Mouse (Mus musculus) testis, postnatal 10 days (tissue): ENCODE results near the gene Sorbs1.

Source experiments
- DNase-seq: peaks from one replicate; pipeline ENCODE4 v3.0.0; 2021; ENCODE audit warnings: low spot score

Gene Sorbs1

GRCm38 (mm10) chr19:40512500-40513421, 818 bp downstream of the Sorbs1 start:
- DNase-seq: peak; percentile 56

GRCm38 (mm10) chr19:40511679-40512309, 1.8 kb downstream of the Sorbs1 start:
- no peak for DNase-seq

- no peak for DNase-seq
Measured at GRCm38 (mm10) chr19:40511100-40511439, 2.5 kb downstream of the Sorbs1 start.

GRCm38 (mm10) chr19:40510387-40511099, 3.0 kb downstream of the Sorbs1 start:
- no peak for DNase-seq

- DNase-seq: no peak
Measured at GRCm38 (mm10) chr19:40509274-40509673, 4.3 kb downstream of the Sorbs1 start.

DNA sequence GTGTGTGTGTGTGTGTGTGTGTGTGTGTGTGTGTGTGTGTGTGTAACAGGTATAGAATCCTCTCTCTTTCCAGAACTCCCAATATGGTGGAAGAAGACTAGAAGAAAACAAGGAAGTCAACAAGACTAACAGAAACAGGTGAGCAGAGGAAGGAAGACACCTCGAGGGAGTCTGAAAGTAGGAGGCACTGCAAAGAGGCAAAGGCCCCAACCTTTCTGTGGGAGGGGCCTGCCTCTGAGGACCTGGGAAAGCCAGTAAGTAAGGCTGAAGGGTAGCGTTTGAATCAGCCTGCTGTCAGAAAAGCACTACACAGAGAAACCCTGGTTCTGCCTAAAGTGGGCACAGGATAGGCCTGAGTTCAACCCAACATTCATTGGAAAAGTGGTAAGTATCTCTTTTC, 4.7 kb downstream of the Sorbs1 start:
- no peak for DNase-seq

DNA sequence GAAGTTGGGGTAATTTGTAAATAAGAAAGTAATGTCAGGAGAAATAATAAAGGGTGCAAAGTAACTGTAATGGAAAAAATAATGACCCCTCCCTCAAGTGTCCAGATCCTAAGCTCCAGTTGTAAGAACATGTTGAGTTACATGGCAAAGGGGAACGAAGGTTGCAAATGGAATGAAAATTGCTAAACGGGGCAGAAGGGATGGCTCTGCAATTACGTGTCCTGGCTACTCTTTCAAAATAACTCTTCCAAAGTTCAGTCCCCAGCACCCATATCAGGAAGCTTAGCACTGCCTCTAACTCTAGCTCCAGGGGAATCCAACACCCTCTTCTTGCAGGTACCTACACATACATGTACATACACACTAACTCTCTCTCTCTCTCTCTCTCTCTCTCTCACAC, 6.6 kb downstream of the Sorbs1 start:
- no peak for DNase-seq

DNA sequence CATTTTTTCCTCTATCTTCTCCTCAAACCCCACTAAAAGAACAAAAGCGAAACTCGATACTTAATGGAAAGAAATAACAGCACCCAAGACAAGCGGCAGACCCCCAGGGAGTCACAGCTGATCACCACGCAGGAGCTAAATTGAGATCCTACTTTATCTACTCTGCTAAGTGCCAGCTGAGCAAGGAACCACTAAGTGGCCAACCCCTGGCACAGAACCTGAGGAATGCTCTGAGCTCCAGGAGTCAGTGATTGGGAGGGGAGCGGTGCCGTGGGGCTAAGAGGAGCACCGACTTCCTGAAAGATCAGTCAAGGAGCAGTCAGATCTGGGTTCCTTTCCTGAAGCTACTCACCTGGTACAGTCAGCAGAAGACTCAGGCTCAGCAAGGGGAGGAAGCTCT, 9.2 kb downstream of the Sorbs1 start:
- no peak for DNase-seq

GRCm38 (mm10) chr19:40499940-40500737, 13.4 kb downstream of the Sorbs1 start:
- DNase-seq: no peak

DNA sequence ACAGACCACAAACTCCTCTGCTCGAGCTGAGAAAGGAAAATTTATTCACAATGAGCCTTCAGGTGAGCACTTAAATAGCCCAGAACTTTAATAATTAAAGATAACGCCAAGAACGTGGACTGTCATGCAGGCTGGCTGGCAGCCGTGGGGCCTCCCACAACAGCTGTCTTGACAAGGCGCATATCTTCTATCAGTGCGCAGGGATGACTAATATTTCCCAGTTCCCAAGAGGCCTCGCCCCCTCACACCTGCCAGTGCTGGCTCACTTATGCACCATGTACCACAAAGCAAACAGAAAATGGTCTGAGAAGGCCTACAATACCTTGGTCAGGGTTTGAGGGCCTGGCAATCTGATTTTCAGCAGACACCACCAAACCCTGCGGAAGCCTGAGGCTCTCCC, 14.4 kb downstream of the Sorbs1 start:
- no peak for DNase-seq

DNA sequence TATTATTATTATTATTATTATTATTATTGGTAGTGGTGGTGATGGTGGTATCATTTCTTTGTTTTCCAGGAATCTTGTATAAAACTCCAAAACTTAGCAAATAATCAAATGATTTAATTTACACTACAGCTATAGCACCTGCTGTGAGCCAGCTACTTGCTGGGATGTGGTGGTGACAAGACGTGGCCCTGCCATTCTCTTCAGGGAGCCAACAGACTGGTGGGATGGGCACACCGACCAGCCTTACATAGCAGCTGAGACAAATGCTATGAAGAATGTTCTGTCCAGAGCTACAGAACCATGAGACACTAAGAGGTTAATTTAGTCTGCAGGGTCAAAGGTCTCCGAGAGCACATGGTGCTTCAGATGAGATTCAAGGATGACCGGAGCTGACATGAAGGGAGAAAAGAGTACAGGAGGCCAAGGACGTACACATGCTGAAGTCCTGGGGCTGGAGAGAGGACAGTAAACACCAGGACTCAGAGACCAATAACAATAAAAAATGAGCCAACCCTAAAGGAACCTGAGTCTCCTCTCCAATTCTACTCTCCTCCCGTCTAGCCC, 15.3 kb downstream of the Sorbs1 start:
- no peak for DNase-seq

DNA sequence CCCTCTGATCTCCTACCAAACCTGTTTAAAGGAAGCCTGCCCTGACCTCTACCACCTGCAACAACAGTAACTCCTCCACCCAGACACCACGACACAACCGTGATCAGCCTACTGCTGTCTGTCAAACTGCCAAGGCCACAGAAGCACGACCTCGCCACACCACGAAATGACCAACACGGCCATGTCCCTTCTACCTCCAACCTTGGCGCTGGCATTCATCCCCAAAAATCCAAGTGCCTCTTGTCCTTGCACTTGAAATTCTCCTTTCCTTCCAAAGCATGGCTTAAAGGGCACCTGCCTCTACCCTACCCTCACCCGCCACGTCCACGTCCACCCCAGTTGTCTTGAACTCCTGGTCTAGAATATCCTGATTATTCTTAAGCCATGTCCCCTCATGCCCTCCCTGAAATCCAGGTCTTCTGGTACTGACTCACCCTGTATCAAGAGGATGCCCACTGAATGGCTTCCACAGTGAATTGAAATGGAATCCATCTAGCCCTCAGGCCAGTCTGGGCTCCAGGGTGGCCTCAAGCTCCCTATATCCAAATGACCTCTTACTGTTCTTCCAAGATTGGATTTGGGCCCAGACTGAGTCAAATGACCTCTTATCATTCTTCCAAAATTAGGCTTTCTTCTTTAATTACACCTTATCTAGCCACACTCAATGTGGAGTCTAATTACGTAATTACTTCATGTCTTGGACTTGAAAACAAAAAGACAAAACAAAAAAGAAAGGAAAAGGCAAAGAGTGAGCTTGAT, 16.9 kb downstream of the Sorbs1 start:
- DNase-seq: no peak

GRCm38 (mm10) chr19:40496071-40496470, 17.5 kb downstream of the Sorbs1 start:
- DNase-seq: no peak

DNA sequence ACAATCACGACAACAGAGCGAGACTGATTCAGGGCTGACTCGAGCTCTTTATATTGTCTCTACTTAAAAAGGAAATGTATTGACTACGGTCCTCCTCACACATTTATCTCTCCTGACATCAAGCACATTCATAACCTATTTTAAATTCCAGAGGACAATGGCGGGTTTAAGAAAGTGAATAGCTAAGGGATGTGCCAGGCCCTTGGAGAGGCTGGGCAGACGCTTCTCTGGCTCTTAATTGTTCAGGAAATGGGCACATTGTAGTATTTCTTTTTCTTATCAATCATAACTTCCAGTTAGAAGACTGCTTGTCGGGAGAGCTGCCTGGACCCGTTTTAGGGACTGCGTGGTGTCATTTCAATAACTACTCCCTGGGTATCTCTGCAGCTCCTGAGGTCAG, 20.7 kb downstream of the Sorbs1 start:
- no peak for DNase-seq

DNA sequence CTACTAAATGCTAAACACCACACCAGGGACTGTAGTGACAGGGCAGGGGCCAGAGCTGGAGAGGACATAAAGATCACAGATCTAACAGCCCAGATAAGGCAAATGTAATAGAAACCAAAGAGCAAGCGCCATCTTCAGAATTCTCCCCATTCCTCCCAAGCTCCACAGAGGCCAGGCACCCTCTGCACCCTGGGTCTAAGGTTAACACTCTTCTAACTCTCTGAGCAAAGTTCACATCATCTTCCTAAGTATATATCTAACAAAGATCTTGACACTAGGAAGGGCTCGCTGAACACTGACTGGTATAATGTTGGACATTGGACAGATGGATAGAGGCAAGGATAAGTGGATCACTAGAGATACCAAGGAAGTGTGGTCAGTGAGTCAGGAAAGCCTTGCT, 22.1 kb downstream of the Sorbs1 start:
- no peak for DNase-seq

- DNase-seq: no peak
Measured at GRCm38 (mm10) chr19:40490765-40491164, 22.8 kb downstream of the Sorbs1 start.

- DNase-seq: no peak
Measured at GRCm38 (mm10) chr19:40489633-40490032, 23.9 kb downstream of the Sorbs1 start.

DNA sequence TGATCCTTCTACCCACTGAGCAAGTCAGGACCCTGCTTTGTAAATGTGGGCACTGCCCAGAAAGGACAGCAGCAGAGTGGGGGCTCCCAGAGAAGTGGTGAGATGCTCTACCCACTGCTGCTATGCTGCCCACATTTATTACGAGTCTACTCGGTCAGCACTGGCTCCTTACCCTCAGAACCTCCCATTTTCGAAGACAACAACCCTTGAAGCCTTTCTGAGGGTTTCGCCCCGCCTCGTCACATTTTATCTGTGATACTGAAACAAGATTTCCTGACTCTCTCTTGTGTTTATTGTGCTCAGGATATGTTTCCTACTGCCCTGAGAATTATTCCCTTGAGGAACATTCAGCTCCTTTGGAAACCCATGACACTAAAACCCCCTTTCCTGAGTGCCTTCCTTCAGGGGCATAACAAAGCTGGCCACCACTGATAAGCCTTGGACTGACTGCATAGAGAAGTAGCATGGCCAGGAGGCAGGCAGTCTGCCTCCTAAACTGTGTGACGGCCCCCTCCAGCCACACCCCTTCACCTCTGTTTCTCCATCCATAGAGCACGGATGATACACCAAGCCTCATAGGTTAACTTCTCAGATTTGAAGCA, 24.6 kb downstream of the Sorbs1 start:
- DNase-seq: no peak

- peak; percentile 67 for DNase-seq
Measured at GRCm38 (mm10) chr19:40487561-40487960, 26.0 kb downstream of the Sorbs1 start.

GRCm38 (mm10) chr19:40481115-40481514, 32.5 kb downstream of the Sorbs1 start:
- DNase-seq: no peak

DNA sequence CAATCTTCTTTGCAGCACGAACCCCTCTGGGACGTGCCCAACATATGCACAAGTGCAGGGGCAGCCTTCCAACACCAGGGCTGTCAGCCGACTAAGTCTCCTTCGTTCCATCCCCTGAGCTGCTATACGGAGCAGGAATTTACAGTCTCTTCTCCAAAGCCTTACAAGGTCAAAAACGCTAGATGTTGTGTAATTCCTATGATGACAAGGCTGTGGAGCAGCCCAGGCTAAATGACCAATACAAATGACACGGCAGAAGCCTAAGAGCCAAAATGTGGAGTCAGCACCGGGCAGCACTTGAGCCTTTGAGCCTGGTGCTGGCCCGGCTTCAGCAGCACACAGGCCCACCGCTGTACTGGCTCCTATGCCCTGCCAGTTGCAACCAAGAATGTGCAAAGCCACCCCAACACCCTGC, 35.4 kb downstream of the Sorbs1 start:
- DNase-seq: no peak
